Mouse (Mus musculus): ENCODE results near the gene Pnliprp1. TPM values are rescaled to one million over a fixed set of nuclear protein-coding genes. Genes with fewer than 3 reads are reported as not detected.
A peak's percentile ranks its signal among the peaks of the same experiment; 100 is the strongest.

Pnliprp1 gene
- 30.0 and 30.7 TPM in 2 replicates for polyA plus RNA-seq (2016; fragmentation: Nextera tagmentation; extraction: Ambion mirVana)

DNA sequence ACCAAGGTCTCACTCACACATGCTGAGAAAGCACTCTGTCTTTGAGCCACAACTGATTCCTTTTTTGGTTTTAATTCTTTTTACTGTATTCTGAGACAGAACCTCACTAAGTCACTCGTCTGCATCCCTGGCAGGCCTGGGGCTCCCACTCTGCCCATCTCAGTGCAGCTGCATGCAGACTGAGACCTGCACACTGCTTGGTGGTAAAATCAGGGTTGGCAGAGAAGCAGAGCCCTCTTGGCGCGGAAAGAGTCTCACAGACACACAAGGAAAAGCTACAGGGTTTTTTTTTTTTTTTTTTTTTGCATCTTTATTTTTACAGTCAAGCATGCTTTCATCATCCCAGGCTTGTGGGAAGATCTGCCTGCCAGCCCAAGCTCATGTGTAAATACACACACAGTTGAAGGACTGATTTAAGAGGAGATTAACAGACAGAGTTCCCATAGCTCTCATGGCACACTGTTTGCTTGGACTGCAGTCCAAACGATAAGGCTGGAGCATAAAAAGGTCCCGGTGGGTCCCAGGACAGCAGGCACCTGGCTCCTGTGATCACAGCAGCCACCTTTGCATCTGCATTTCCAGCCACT is at the start of gene Pnliprp1:
Gene Pnliprp1 (plus strand): TSS at position 443 of the 587 bp plus-strand sequence.
- ATAC-seq, result peak; percentile 62
- no peak within 1 kb of the TSS for H3K4me3 ChIP-seq
- no peaks in the 10 kb centered on the region for H3K27me3 ChIP-seq (replicated peaks)
- H3K4me1 ChIP-seq, result 0 out of 2 replicates have a peak, but pooled peaks cover 3% of the 10 kb centered on the region
- H3K9ac ChIP-seq, result no peak within 1 kb of the TSS
- H3K9me3 ChIP-seq (replicated peaks), result no peaks in the 10 kb centered on the region
- peak within 1 kb of the TSS; percentile 54 for H3K27ac ChIP-seq
- H3K4me2 ChIP-seq, result no peak within 1 kb of the TSS
- no peaks in the 10 kb centered on the region for H3K36me3 ChIP-seq
- WGBS (ENCODE audit: insufficient replicate concordance), result 50% methylated on average over 5 of the region's 5 CpGs

DNA sequence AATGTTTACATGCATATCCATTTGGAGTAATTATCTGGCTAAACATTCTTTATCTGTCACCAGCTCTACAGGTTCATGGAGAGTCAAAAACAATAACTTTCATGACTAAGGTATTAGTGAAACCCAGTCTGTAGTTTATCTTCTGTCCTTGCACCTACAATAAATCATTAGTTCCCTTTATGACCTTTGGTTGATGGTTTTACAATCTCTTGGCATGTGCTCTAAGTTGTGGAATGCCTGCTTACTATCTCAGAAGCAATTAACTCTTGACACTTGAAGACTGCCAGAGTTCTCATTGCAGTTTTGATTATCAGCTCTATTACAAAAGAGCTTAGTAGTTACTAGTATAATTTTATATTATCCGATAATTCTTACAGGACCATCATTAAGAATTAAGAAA is 39.8 kb upstream of the Pnliprp1 start:
- Histone ChIP-seq H3K27ac (no peak overlapping the region), H3K9ac (no peak overlapping the region), H3K4me2 (no peak overlapping the region), H3K4me3 (no peak overlapping the region), H3K27me3 (replicated peaks) (no peaks in the 10 kb centered on the region), H3K9me3 (replicated peaks) (no peaks in the 10 kb centered on the region), H3K4me1 (no peaks in the 10 kb centered on the region), H3K36me3 (no peaks in the 10 kb centered on the region)
- ATAC-seq, result no peak
- 56% methylated on average over 1 of the region's 1 CpGs for WGBS (ENCODE audit: insufficient replicate concordance)

DNA sequence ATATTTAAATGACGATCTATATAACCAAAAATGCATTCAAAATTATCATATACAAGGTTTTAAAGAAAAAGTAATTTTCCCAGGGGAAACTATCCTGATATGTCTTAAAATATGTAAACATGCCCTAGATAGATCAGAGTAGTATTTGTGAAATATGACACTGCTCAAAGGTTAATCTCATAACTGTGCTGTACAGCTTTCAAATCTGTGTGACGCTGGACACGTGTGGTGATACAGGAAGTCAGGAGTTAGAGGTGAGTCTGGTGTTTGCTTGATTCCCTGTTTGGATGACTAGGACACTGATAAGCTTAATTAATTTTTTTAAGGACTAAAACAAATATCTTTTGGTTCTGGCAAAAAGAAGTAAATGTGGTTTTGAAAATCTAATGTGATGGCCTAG is 33.4 kb upstream of the Pnliprp1 start:
- WGBS (ENCODE audit: insufficient replicate concordance), result 65% methylated on average over 3 of the region's 3 CpGs
- H3K9me3 ChIP-seq (replicated peaks), result no peaks in the 10 kb centered on the region
- H3K4me2 ChIP-seq, result no peak overlapping the region
- no peaks in the 10 kb centered on the region for H3K36me3 ChIP-seq
- no peak for ATAC-seq
- H3K27me3 ChIP-seq (replicated peaks), result no peaks in the 10 kb centered on the region
- no peaks in the 10 kb centered on the region for H3K4me1 ChIP-seq
- no peak overlapping the region for H3K27ac ChIP-seq
- H3K9ac ChIP-seq, result no peak overlapping the region
- no peak overlapping the region for H3K4me3 ChIP-seq

DNA sequence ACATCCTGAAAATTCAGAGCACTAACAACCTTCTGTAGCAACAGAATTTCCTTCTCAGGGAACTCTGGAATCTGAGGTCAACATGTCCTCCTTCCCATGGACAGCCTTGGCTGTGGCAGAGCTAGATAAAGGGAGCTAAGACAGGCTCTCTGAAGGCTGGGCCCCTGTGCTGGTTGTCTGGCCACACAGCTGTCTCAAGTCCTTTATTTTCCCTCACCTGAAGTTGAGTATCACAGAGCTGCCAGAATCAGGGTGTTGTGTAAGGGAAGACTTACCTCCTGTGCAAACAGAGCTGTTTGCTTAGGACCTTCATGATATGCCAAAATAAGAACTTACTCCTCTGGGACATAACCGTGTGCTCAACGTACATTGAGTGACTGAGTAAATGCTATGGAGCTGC is 32.5 kb upstream of the Pnliprp1 start:
- H3K36me3 ChIP-seq, result no peaks in the 10 kb centered on the region
- H3K27ac ChIP-seq, result no peak overlapping the region
- ATAC-seq, result no peak
- no peaks in the 10 kb centered on the region for H3K27me3 ChIP-seq (replicated peaks)
- H3K9ac ChIP-seq, result no peak overlapping the region
- H3K9me3 ChIP-seq (replicated peaks), result no peaks in the 10 kb centered on the region
- H3K4me1 ChIP-seq, result no peaks in the 10 kb centered on the region
- no peak overlapping the region for H3K4me2 ChIP-seq
- H3K4me3 ChIP-seq, result no peak overlapping the region
- WGBS (ENCODE audit: insufficient replicate concordance), result 58% methylated on average over 2 of the region's 2 CpGs

DNA sequence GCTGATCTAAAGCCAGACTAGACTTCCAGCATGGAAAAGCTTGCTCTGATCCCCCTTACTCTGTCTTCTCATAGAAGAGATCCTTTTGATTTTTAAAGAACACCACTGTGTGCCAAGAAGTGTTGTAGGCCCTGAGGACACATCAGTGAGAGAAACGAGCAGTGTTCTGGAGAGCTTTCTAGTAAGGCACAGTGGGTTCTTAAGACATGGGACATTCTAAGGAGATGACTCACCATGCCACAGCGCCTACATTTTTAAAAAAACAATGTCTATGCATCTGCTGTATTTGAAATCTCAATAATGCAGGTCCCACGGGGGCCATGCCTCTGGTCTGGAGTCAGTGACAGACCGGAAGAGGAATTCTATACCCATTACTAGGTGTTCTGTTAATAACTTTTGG is 24.1 kb upstream of the Pnliprp1 start:
- no peak overlapping the region for H3K4me3 ChIP-seq
- H3K27ac ChIP-seq, result no peak overlapping the region
- no peaks in the 10 kb centered on the region for H3K36me3 ChIP-seq
- ATAC-seq, result no peak
- no peak overlapping the region for H3K9ac ChIP-seq
- no peaks in the 10 kb centered on the region for H3K27me3 ChIP-seq (replicated peaks)
- H3K9me3 ChIP-seq (replicated peaks), result no peaks in the 10 kb centered on the region
- 64% methylated on average over 4 of the region's 4 CpGs for WGBS (ENCODE audit: insufficient replicate concordance)
- no peak overlapping the region for H3K4me2 ChIP-seq
- no peaks in the 10 kb centered on the region for H3K4me1 ChIP-seq

DNA sequence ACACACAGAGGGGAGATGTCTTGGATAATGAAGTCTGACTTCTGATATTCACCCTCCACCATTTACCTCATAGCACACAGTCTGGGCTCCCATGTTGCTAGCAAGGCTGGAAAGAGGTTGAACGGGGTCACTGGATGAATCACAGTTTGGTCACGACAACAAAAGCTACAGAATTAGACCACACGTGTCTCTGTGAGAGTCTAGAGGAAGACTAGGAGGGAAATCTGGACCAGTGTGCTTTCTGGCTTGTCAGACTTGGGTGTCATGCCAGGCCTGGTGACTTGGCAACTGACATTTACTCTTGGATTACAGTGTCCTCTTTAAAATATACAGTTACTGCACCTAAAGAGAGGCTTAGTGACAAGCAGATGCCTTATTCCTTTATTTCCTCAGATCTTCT is 20.1 kb upstream of the Pnliprp1 start:
- no peaks in the 10 kb centered on the region for H3K27me3 ChIP-seq (replicated peaks)
- ATAC-seq, result no peak
- no peaks in the 10 kb centered on the region for H3K4me1 ChIP-seq
- no peak overlapping the region for H3K4me2 ChIP-seq
- H3K4me3 ChIP-seq, result no peak overlapping the region
- no peaks in the 10 kb centered on the region for H3K36me3 ChIP-seq
- WGBS (ENCODE audit: insufficient replicate concordance), result 53% methylated on average over 3 of the region's 3 CpGs
- H3K27ac ChIP-seq, result no peak overlapping the region
- no peak overlapping the region for H3K9ac ChIP-seq
- no peaks in the 10 kb centered on the region for H3K9me3 ChIP-seq (replicated peaks)

DNA sequence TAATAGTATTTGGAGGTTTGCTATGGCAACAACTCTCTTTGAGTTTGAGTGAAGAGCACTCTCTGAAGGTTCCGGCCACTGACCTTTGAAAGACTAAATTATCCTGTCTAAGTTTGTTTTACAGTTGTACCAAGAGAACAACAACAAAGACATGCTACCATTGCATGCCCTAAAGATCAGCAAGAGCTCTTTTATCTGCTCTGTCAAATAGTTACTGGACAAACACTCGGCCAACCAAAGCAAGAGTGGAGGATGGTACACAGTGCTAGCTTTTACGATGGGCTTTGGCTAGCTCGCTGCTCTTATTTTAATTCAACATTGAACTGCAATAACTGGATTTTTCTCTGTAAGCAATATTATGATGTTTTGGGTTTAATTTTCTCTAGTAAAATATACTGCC is 10.8 kb upstream of the Pnliprp1 start:
- H3K27me3 ChIP-seq (replicated peaks), result no peaks in the 10 kb centered on the region
- no peak overlapping the region for H3K27ac ChIP-seq
- H3K4me1 ChIP-seq, result no peaks in the 10 kb centered on the region
- no peaks in the 10 kb centered on the region for H3K36me3 ChIP-seq
- no peak overlapping the region for H3K4me3 ChIP-seq
- 69% methylated on average over 4 of the region's 4 CpGs for WGBS (ENCODE audit: insufficient replicate concordance)
- H3K9me3 ChIP-seq (replicated peaks), result no peaks in the 10 kb centered on the region
- ATAC-seq, result peak; percentile 55; the same call in 1 of the 2 replicates
- H3K9ac ChIP-seq, result no peak overlapping the region
- H3K4me2 ChIP-seq, result no peak overlapping the region

DNA sequence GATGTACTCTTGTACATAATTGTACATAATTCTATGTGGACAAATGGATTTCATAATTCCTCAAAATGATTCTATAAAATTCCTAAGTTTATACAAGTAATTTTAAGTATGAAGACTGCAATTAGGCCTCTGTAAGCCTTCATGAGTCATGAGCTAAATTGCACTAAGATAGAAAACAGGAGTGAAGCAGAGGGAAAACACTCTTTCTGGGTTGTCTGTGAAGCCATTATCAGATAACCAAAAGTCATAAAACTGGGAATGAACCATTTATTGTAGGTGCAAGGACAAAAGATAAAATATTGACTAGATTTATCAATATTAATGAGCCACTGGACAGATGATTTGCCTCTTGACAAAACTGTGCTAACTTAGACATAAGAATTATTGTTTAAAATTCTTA is 8.2 kb upstream of the Pnliprp1 start:
- H3K4me3 ChIP-seq, result no peak overlapping the region
- H3K36me3 ChIP-seq, result no peaks in the 10 kb centered on the region
- ATAC-seq, result no peak
- no peaks in the 10 kb centered on the region for H3K27me3 ChIP-seq (replicated peaks)
- H3K9me3 ChIP-seq (replicated peaks), result no peaks in the 10 kb centered on the region
- no peak overlapping the region for H3K27ac ChIP-seq
- H3K9ac ChIP-seq, result no peak overlapping the region
- no peak overlapping the region for H3K4me2 ChIP-seq
- no peaks in the 10 kb centered on the region for H3K4me1 ChIP-seq

DNA sequence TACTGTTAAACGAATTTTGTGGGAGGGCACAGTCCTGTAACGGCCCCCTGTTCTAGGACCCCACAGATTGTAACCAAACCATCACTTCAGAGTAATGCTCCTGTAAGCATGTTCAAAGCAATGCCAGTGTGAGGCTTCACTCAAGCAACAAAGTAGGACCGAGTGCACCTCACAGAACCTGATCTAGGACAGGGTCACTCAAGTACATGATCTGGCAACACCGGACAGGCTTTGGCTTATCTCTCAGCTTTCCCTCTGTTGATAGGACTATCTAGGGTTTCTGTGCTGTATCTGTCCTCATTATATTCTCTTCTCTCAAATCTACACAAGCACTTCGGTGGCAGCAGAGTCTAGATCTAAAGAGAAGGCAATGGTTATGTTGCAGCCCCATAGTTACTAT is 2.1 kb upstream of the Pnliprp1 start:
- Histone ChIP-seq H3K27me3 (replicated peaks) (no peaks in the 10 kb centered on the region), H3K4me3 (no peak overlapping the region), H3K9me3 (replicated peaks) (no peaks in the 10 kb centered on the region), H3K36me3 (no peaks in the 10 kb centered on the region), H3K27ac (no peak overlapping the region), H3K4me1 (0 out of 2 replicates have a peak, but pooled peaks cover 3% of the 10 kb centered on the region), H3K9ac (no peak overlapping the region), H3K4me2 (no peak overlapping the region)
- ATAC-seq, result no peak
- 55% methylated on average over 5 of the region's 5 CpGs for WGBS (ENCODE audit: insufficient replicate concordance)

DNA sequence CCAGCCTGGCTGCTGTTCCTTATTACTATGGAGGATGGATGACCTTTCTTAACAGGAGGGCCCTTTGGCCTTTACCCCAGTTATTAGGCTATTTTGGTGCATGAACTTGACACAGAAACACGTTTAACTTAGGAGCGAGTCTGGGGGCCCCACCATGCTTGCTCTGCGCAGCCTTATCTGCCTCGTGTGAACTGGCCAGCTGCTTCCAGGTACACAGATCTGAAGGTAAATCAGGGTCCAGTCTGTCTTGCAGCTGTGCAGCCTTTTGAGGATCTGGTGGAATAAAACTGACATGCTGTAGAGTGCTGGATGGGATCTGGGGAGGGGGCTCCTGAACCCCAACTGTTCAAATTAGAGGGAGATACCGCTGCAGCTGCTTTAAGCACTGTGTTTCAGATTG is 931 bp upstream of the Pnliprp1 start:
- 51% methylated on average over 5 of the region's 5 CpGs for WGBS (ENCODE audit: insufficient replicate concordance)
- no peak for ATAC-seq
- Histone ChIP-seq H3K4me1 (0 out of 2 replicates have a peak, but pooled peaks cover 3% of the 10 kb centered on the region), H3K9me3 (replicated peaks) (no peaks in the 10 kb centered on the region), H3K27ac (peak overlapping the region; percentile 54; the same call in 1 of the 2 replicates), H3K4me2 (no peak overlapping the region), H3K4me3 (no peak overlapping the region), H3K27me3 (replicated peaks) (no peaks in the 10 kb centered on the region), H3K36me3 (no peaks in the 10 kb centered on the region), H3K9ac (no peak overlapping the region)

DNA sequence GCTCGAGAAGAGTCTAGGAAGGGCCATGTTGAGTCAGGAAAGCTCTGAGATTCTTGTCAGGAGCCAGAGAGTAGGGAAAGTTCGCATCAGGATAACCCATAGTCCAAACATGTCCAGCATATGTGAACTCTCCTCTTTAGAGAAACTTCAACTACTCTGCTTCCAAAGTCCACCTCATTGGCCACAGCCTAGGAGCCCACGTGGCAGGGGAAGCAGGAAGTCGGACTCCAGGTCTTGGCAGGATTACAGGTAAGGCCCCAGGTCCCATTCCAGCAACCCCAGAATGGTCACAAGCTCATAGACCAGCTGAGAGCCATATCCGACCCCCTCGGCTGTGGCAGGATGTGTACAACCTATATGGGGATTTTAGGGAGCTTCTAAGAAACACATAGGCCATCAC is 4.5 kb downstream of the Pnliprp1 start:
- Histone ChIP-seq H3K4me3 (no peak overlapping the region), H3K27ac (no peak overlapping the region), H3K27me3 (replicated peaks) (no peaks in the 10 kb centered on the region), H3K4me2 (no peak overlapping the region), H3K4me1 (no peaks in the 10 kb centered on the region), H3K9ac (no peak overlapping the region), H3K9me3 (replicated peaks) (no peaks in the 10 kb centered on the region), H3K36me3 (no peaks in the 10 kb centered on the region)
- ATAC-seq, result no peak
- 47% methylated on average over 6 of the region's 6 CpGs for WGBS (ENCODE audit: insufficient replicate concordance)

DNA sequence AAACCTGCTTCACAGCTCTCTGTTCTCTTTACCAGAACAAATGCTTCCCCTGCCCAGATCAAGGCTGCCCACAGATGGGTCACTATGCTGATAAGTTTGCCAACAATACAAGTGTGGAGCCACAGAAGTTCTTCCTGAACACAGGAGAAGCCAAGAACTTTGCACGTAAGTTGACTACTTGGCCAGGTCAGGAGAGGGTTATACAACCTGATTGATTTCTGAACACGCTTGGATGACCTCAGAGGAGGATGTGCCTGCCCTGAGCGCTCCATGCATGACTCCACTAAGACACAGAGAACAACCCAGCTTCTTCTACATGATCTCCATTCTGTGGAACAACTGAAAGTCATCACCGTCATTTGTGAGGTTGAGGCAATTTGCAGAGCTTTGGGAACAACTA is 9.4 kb downstream of the Pnliprp1 start:
- H3K4me3 ChIP-seq, result no peak overlapping the region
- ATAC-seq, result no peak
- H3K36me3 ChIP-seq, result no peaks in the 10 kb centered on the region
- 65% methylated on average over 4 of the region's 4 CpGs for WGBS (ENCODE audit: insufficient replicate concordance)
- no peaks in the 10 kb centered on the region for H3K27me3 ChIP-seq (replicated peaks)
- no peak overlapping the region for H3K9ac ChIP-seq
- no peak overlapping the region for H3K27ac ChIP-seq
- H3K4me1 ChIP-seq, result no peaks in the 10 kb centered on the region
- H3K4me2 ChIP-seq, result no peak overlapping the region
- H3K9me3 ChIP-seq (replicated peaks), result no peaks in the 10 kb centered on the region

DNA sequence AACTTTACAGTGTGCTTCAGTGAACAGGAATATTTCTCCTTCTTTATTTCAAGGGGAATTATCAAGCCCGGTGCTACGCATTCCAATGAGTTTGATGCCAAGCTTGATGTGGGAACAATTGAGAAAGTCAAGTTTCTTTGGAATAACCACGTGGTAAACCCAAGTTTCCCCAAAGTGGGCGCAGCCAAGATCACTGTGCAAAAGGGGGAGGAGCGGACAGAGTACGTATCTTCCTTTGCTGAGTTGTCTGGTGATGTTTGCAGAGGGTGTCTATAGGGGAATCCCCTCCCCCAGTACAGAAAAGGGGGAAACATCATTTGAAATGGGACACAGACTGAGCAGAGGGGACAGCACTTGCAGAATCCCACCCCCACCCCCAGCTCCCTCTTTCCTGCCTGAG is 12.3 kb downstream of the Pnliprp1 start:
- 67% methylated on average over 6 of the region's 6 CpGs for WGBS (ENCODE audit: insufficient replicate concordance)
- H3K27ac ChIP-seq, result no peak overlapping the region
- no peak for ATAC-seq
- H3K4me1 ChIP-seq, result no peaks in the 10 kb centered on the region
- no peaks in the 10 kb centered on the region for H3K9me3 ChIP-seq (replicated peaks)
- no peaks in the 10 kb centered on the region for H3K27me3 ChIP-seq (replicated peaks)
- H3K4me2 ChIP-seq, result no peak overlapping the region
- no peak overlapping the region for H3K9ac ChIP-seq
- no peak overlapping the region for H3K4me3 ChIP-seq
- no peaks in the 10 kb centered on the region for H3K36me3 ChIP-seq

Measured in liver, embryonic 12.5 days (tissue).